Mouse (Mus musculus): ENCODE measurements around the gene Fam193b. TPM values are rescaled to one million over a fixed set of nuclear protein-coding genes. Genes with fewer than 3 reads are reported as not detected.

Fam193b gene
- polyA plus RNA-seq (2014; fragmentation: Nextera tagmentation; extraction: Ambion mirVana) = 34.3 and 42.5 TPM in 2 replicates

- no peaks in the 10 kb centered on the region for H3K9me3 ChIP-seq (replicated peaks; ENCODE audit: control insufficient read depth, low read length)
- no peaks in the 10 kb centered on the region for H3K27me3 ChIP-seq (replicated peaks; ENCODE audit: control insufficient read depth, insufficient read depth, low read length)
- H3K9ac ChIP-seq (ENCODE audit: low read length) = peak within 1 kb of the TSS; percentile 97
- peak within 1 kb of the TSS; percentile 94 for H3K27ac ChIP-seq (ENCODE audit: low read depth, low read length)
- DNase-seq (ENCODE audit: low spot score) = peak; percentile 94
- H3K4me3 ChIP-seq (ENCODE audit: low read depth, low read length) = peak within 1 kb of the TSS; percentile 97
- H3K4me1 ChIP-seq (ENCODE audit: control insufficient read depth, insufficient read depth, low read length) = peaks cover 10% of the 10 kb centered on the region
- peaks cover 15% of the 10 kb centered on the region for H3K36me3 ChIP-seq (ENCODE audit: control insufficient read depth, insufficient read depth, low read length)
- H3K4me2 ChIP-seq (ENCODE audit: low read length) = peak within 1 kb of the TSS; percentile 98
- ATAC-seq = peak; percentile 93
- 1% methylated on average over 43 of the region's 47 CpGs for WGBS
Measured at GRCm38 (mm10) chr13:55571027-55571751, at the start of gene Fam193b. Fam193b (minus strand) TSS chr13:55571120.

DNA sequence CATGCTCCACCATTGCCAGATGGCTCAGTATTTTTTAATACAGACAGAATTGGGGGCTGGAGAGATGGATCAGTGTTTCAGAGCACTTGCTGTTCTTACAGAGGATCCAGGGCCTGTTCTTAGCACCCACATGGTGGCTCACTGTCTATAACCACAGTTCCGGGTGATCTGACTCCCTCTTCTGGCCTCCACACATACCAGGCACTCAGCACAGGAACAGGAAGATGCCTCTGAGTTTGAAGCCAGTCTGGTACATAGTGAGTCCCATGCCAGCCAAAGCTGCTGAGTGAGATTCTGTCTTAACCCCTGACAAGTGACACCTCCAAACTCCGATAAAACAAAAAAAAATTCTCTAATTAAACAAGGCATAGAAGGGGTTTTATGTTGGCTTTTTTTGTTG, 49.4 kb upstream of the Fam193b start:
- H3K27me3 ChIP-seq (replicated peaks; ENCODE audit: control insufficient read depth, insufficient read depth, low read length) = no peaks in the 10 kb centered on the region
- H3K4me3 ChIP-seq (ENCODE audit: low read depth, low read length) = no peak overlapping the region
- WGBS = 79% methylated on average over 2 of the region's 2 CpGs
- ATAC-seq = no peak
- DNase-seq (ENCODE audit: low spot score) = no peak
- peaks cover 16% of the 10 kb centered on the region for H3K4me1 ChIP-seq (ENCODE audit: control insufficient read depth, insufficient read depth, low read length)
- H3K36me3 ChIP-seq (ENCODE audit: control insufficient read depth, insufficient read depth, low read length) = peaks cover 6% of the 10 kb centered on the region; the same call in 1 of the 2 replicates
- H3K27ac ChIP-seq (ENCODE audit: low read depth, low read length) = no peak overlapping the region
- no peak overlapping the region for H3K9ac ChIP-seq (ENCODE audit: low read length)
- no peaks in the 10 kb centered on the region for H3K9me3 ChIP-seq (replicated peaks; ENCODE audit: control insufficient read depth, low read length)
- no peak overlapping the region for H3K4me2 ChIP-seq (ENCODE audit: low read length)

DNA sequence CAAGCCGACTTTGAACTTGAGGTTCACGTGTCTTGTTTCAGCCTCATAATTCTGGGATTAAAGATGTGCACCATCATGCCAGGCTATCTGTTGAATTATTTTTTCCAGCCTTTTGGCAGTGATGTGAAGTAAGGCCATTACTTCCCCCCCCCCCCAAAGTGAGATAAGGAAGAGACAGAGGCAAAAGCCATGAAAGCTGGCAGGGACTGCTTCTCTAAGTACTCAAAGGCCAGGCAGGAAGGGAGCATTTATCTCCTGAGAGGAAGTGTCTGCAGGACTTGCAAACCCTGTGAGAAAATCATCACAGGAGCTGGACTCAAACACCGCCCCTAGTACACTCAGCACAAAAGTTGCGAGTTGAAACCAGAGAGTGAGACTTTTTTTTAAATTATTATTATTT, 48.4 kb upstream of the Fam193b start:
- Histone ChIP-seq H3K4me1 (ENCODE audit: control insufficient read depth, insufficient read depth, low read length) (peaks cover 14% of the 10 kb centered on the region), H3K4me3 (ENCODE audit: low read depth, low read length) (no peak overlapping the region), H3K36me3 (ENCODE audit: control insufficient read depth, insufficient read depth, low read length) (no peaks in the 10 kb centered on the region), H3K9ac (ENCODE audit: low read length) (no peak overlapping the region), H3K9me3 (replicated peaks; ENCODE audit: control insufficient read depth, low read length) (no peaks in the 10 kb centered on the region), H3K27ac (ENCODE audit: low read depth, low read length) (no peak overlapping the region), H3K27me3 (replicated peaks; ENCODE audit: control insufficient read depth, insufficient read depth, low read length) (no peaks in the 10 kb centered on the region), H3K4me2 (ENCODE audit: low read length) (no peak overlapping the region)
- WGBS = 96% methylated on average over 4 of the region's 4 CpGs
- no peak for DNase-seq (ENCODE audit: low spot score)
- ATAC-seq = no peak

- no peak for ATAC-seq
- 44% methylated on average over 5 of the region's 5 CpGs for WGBS
- no peak overlapping the region for H3K27ac ChIP-seq (ENCODE audit: low read depth, low read length)
Measured at GRCm38 (mm10) chr13:55613471-55613870, 42.6 kb upstream of the Fam193b start.

GRCm38 (mm10) chr13:55611996-55612395, 41.1 kb upstream of the Fam193b start:
- H3K9me3 ChIP-seq (replicated peaks; ENCODE audit: control insufficient read depth, low read length) = no peaks in the 10 kb centered on the region
- H3K4me3 ChIP-seq (ENCODE audit: low read depth, low read length) = no peak overlapping the region
- no peak for DNase-seq (ENCODE audit: low spot score)
- no peak overlapping the region for H3K27ac ChIP-seq (ENCODE audit: low read depth, low read length)
- H3K4me1 ChIP-seq (ENCODE audit: control insufficient read depth, insufficient read depth, low read length) = no peaks in the 10 kb centered on the region
- H3K27me3 ChIP-seq (replicated peaks; ENCODE audit: control insufficient read depth, insufficient read depth, low read length) = no peaks in the 10 kb centered on the region
- peaks cover 38% of the 10 kb centered on the region for H3K36me3 ChIP-seq (ENCODE audit: control insufficient read depth, insufficient read depth, low read length)
- no peak overlapping the region for H3K9ac ChIP-seq (ENCODE audit: low read length)
- WGBS = 90% methylated on average over 7 of the region's 7 CpGs
- no peak for ATAC-seq
- no peak overlapping the region for H3K4me2 ChIP-seq (ENCODE audit: low read length)

More at GRCm38 (mm10) chr13:55613471-55613870, 42.6 kb upstream of the Fam193b start:
- no peak overlapping the region for H3K9ac ChIP-seq (ENCODE audit: low read length)
- no peak overlapping the region for H3K4me3 ChIP-seq (ENCODE audit: low read depth, low read length)
- no peak overlapping the region for H3K4me2 ChIP-seq (ENCODE audit: low read length)
- no peaks in the 10 kb centered on the region for H3K4me1 ChIP-seq (ENCODE audit: control insufficient read depth, insufficient read depth, low read length)
- no peak for DNase-seq (ENCODE audit: low spot score)
- H3K9me3 ChIP-seq (replicated peaks; ENCODE audit: control insufficient read depth, low read length) = no peaks in the 10 kb centered on the region
- peaks cover 25% of the 10 kb centered on the region for H3K36me3 ChIP-seq (ENCODE audit: control insufficient read depth, insufficient read depth, low read length)
- no peaks in the 10 kb centered on the region for H3K27me3 ChIP-seq (replicated peaks; ENCODE audit: control insufficient read depth, insufficient read depth, low read length)

GRCm38 (mm10) chr13:55607624-55608006, 36.7 kb upstream of the Fam193b start:
- H3K9ac ChIP-seq (ENCODE audit: low read length) = no peak overlapping the region
- H3K4me2 ChIP-seq (ENCODE audit: low read length) = no peak overlapping the region
- WGBS = 88% methylated on average over 2 of the region's 2 CpGs
- H3K27me3 ChIP-seq (replicated peaks; ENCODE audit: control insufficient read depth, insufficient read depth, low read length) = no peaks in the 10 kb centered on the region
- no peaks in the 10 kb centered on the region for H3K9me3 ChIP-seq (replicated peaks; ENCODE audit: control insufficient read depth, low read length)
- H3K36me3 ChIP-seq (ENCODE audit: control insufficient read depth, insufficient read depth, low read length) = peaks cover 56% of the 10 kb centered on the region
- H3K4me1 ChIP-seq (ENCODE audit: control insufficient read depth, insufficient read depth, low read length) = no peaks in the 10 kb centered on the region
- no peak overlapping the region for H3K27ac ChIP-seq (ENCODE audit: low read depth, low read length)
- H3K4me3 ChIP-seq (ENCODE audit: low read depth, low read length) = no peak overlapping the region
- DNase-seq (ENCODE audit: low spot score) = no peak
- ATAC-seq = no peak

GRCm38 (mm10) chr13:55606899-55607623, 36.1 kb upstream of the Fam193b start:
- H3K9me3 ChIP-seq (replicated peaks; ENCODE audit: control insufficient read depth, low read length) = no peaks in the 10 kb centered on the region
- H3K9ac ChIP-seq (ENCODE audit: low read length) = no peak overlapping the region
- no peak overlapping the region for H3K27ac ChIP-seq (ENCODE audit: low read depth, low read length)
- H3K4me1 ChIP-seq (ENCODE audit: control insufficient read depth, insufficient read depth, low read length) = no peaks in the 10 kb centered on the region
- H3K36me3 ChIP-seq (ENCODE audit: control insufficient read depth, insufficient read depth, low read length) = peaks cover 56% of the 10 kb centered on the region
- ATAC-seq (no peak), DNase-seq (ENCODE audit: low spot score) (no peak)
- WGBS = 83% methylated on average over 10 of the region's 10 CpGs
- H3K27me3 ChIP-seq (replicated peaks; ENCODE audit: control insufficient read depth, insufficient read depth, low read length) = no peaks in the 10 kb centered on the region
- H3K4me3 ChIP-seq (ENCODE audit: low read depth, low read length) = no peak overlapping the region
- H3K4me2 ChIP-seq (ENCODE audit: low read length) = no peak overlapping the region

DNA sequence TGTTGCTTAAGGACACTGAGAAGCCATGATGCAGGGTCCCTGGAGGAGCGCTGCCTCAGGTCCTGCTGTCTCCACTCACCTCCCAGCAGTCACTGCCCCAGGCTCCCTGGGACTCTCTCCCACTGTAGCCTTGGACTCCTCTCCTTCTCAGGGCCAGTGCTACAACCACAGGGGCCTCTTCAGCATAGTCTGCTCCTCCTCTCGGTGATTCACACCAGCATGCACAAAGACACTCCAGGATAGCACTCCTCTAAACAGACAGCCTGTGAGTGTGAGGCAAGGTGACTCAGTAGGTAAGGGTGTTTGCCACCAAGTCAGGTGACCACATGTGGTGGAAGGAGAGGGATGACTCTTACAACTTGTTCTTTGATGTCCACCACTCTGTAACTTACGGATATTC, 33.7 kb upstream of the Fam193b start:
- DNase-seq (ENCODE audit: low spot score) (no peak), ATAC-seq (no peak)
- WGBS = 91% methylated on average over 3 of the region's 3 CpGs
- Histone ChIP-seq H3K9me3 (replicated peaks; ENCODE audit: control insufficient read depth, low read length) (no peaks in the 10 kb centered on the region), H3K27ac (ENCODE audit: low read depth, low read length) (no peak overlapping the region), H3K4me3 (ENCODE audit: low read depth, low read length) (no peak overlapping the region), H3K4me2 (ENCODE audit: low read length) (no peak overlapping the region), H3K9ac (ENCODE audit: low read length) (no peak overlapping the region), H3K27me3 (replicated peaks; ENCODE audit: control insufficient read depth, insufficient read depth, low read length) (no peaks in the 10 kb centered on the region), H3K4me1 (ENCODE audit: control insufficient read depth, insufficient read depth, low read length) (peaks cover 4% of the 10 kb centered on the region; the same call in 1 of the 2 replicates), H3K36me3 (ENCODE audit: control insufficient read depth, insufficient read depth, low read length) (peaks cover 41% of the 10 kb centered on the region)

GRCm38 (mm10) chr13:55601611-55602010, 30.7 kb upstream of the Fam193b start:
- Histone ChIP-seq H3K27ac (ENCODE audit: low read depth, low read length) (no peak overlapping the region), H3K4me3 (ENCODE audit: low read depth, low read length) (no peak overlapping the region), H3K9ac (ENCODE audit: low read length) (no peak overlapping the region), H3K4me1 (ENCODE audit: control insufficient read depth, insufficient read depth, low read length) (peaks cover 7% of the 10 kb centered on the region; the same call in 1 of the 2 replicates), H3K27me3 (replicated peaks; ENCODE audit: control insufficient read depth, insufficient read depth, low read length) (no peaks in the 10 kb centered on the region), H3K9me3 (replicated peaks; ENCODE audit: control insufficient read depth, low read length) (no peaks in the 10 kb centered on the region), H3K36me3 (ENCODE audit: control insufficient read depth, insufficient read depth, low read length) (peaks cover 34% of the 10 kb centered on the region), H3K4me2 (ENCODE audit: low read length) (peak overlapping the region; percentile 72)
- peak; percentile 87 for DNase-seq (ENCODE audit: low spot score)
- ATAC-seq = no peak
- 12% methylated on average over 3 of the region's 3 CpGs for WGBS
